Mouse (Mus musculus): ENCODE results near the gene Stmnd1. TPM values are rescaled to one million over a fixed set of nuclear protein-coding genes. Genes with fewer than 3 reads are reported as not detected.

The Stmnd1 gene
- polyA plus RNA-seq, 2 experiments, result 0.74 to 1.3 TPM

GRCm38 (mm10) chr13:46288372-46288771 lies 14.9 kb downstream of the Stmnd1 start:
- DNase-seq (ENCODE audit: low spot score) (no peak), ATAC-seq (ENCODE audit: low FRiP score, low read depth) (no peak; the same call in 1 of the 2 replicates)
- Histone ChIP-seq H3K4me2 (replicated peaks; ENCODE audit: low read depth, low read length, severe bottlenecking) (no peak overlapping the region), H3K4me1 (ENCODE audit: control insufficient read depth, insufficient read depth, low read length) (no peaks in the 10 kb centered on the region), H3K27me3 (ENCODE audit: control insufficient read depth, insufficient read depth, low read length) (no peaks in the 10 kb centered on the region), H3K4me3 (replicated peaks; ENCODE audit: low read length) (no peak overlapping the region), H3K9ac (ENCODE audit: low read depth, low read length, severe bottlenecking) (no peak overlapping the region), H3K9me3 (ENCODE audit: control insufficient read depth, low read length) (no peaks in the 10 kb centered on the region), H3K36me3 (ENCODE audit: control insufficient read depth, insufficient read depth, low read length) (no peaks in the 10 kb centered on the region), H3K27ac (replicated peaks; ENCODE audit: low read depth, low read length) (no peak overlapping the region)
- TF ChIP-seq POLR2A (IDR thresholded peaks at IDR 0.05; ENCODE audit: borderline replicate concordance, extremely low read depth, insufficient read depth, insufficient read length), result no peak
- 59% methylated on average over 5 of the region's 5 CpGs for WGBS

DNA sequence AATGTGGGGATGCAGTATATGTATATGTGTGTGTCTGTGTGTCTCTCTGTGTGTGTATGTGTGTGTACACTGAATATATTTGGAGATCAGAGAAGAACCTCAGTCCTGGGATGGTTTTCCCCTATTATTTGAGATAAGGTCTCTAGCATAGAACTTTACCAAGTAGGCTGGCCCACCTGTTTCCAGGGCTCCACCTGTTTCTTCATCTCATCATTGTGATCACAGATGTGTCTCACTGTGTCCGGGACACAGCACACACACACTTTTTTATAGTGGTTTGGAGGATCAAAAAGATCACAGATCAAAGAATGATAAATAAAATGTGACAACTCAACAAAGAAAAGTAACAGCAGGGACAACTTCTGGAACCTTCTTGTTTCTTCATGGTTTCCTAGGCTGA lies 17.0 kb downstream of the Stmnd1 start:
- 62% methylated on average over 1 of the region's 1 CpGs for whole genome bisulfite sequencing
- Histone ChIP-seq H3K9me3 (ENCODE audit: control insufficient read depth, low read length) (no peaks in the 10 kb centered on the region), H3K27ac (replicated peaks; ENCODE audit: low read depth, low read length) (no peak overlapping the region), H3K4me2 (replicated peaks; ENCODE audit: low read depth, low read length, severe bottlenecking) (no peak overlapping the region), H3K9ac (ENCODE audit: low read depth, low read length, severe bottlenecking) (no peak overlapping the region), H3K4me1 (ENCODE audit: control insufficient read depth, insufficient read depth, low read length) (no peaks in the 10 kb centered on the region), H3K27me3 (ENCODE audit: control insufficient read depth, insufficient read depth, low read length) (no peaks in the 10 kb centered on the region), H3K4me3 (replicated peaks; ENCODE audit: low read length) (no peak overlapping the region), H3K36me3 (ENCODE audit: control insufficient read depth, insufficient read depth, low read length) (no peaks in the 10 kb centered on the region)
- no peak for DNase-seq (ENCODE audit: low spot score)
- no peak for ATAC-seq (ENCODE audit: low FRiP score, low read depth)
- TF ChIP-seq POLR2A (IDR thresholded peaks at IDR 0.05; ENCODE audit: borderline replicate concordance, extremely low read depth, insufficient read depth, insufficient read length), result no peak

DNA sequence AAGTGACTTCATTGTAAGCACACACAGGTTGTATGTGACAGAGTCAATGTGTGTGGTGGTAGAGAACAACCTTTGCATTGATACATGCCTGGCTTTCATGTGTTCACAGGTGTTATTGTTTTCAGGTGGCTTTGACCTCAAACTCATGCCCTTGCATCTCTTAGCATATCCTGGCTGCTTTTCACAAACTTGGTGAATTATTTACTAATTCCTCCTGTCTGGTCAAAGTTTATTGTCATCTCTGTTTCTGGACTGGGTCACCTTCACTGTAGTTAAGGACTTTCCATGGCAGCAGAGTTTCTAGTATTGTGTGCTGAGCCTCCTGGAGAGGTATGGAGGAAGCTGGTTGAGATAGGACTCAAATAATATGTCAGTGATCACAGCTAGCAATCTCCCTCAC lies 20.8 kb downstream of the Stmnd1 start:
- no peak for TF ChIP-seq POLR2A (IDR thresholded peaks at IDR 0.05; ENCODE audit: borderline replicate concordance, extremely low read depth, insufficient read depth, insufficient read length)
- H3K4me3 ChIP-seq (replicated peaks; ENCODE audit: low read length), result no peak overlapping the region
- H3K27me3 ChIP-seq (ENCODE audit: control insufficient read depth, insufficient read depth, low read length), result no peaks in the 10 kb centered on the region
- H3K9me3 ChIP-seq (ENCODE audit: control insufficient read depth, low read length), result no peaks in the 10 kb centered on the region
- H3K4me2 ChIP-seq (replicated peaks; ENCODE audit: low read depth, low read length, severe bottlenecking), result no peak overlapping the region
- H3K4me1 ChIP-seq (ENCODE audit: control insufficient read depth, insufficient read depth, low read length), result no peaks in the 10 kb centered on the region
- H3K9ac ChIP-seq (ENCODE audit: low read depth, low read length, severe bottlenecking), result no peak overlapping the region
- ATAC-seq (ENCODE audit: low FRiP score, low read depth) (no peak), DNase-seq (ENCODE audit: low spot score) (no peak)
- no peak overlapping the region for H3K27ac ChIP-seq (replicated peaks; ENCODE audit: low read depth, low read length)
- no peaks in the 10 kb centered on the region for H3K36me3 ChIP-seq (ENCODE audit: control insufficient read depth, insufficient read depth, low read length)

DNA sequence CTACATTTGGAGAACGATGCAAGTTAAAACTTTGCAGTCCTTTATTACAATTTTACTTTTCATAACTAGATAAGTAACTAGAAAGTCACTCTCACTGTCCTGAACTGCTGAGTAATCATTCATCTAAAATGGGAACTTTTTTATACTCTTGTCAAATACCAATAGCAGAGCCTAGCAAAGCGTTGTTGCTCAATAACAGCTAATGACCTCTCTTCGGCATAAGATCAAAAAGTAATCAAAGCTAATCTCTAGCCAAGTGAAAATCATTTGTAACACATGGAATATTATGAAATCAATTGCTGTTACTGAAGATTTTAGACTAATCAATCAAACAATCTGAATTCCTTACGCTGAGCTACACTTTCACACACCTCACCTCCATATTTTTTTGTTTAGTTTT lies 24.2 kb downstream of the Stmnd1 start:
- H3K27me3 ChIP-seq (ENCODE audit: control insufficient read depth, insufficient read depth, low read length), result no peaks in the 10 kb centered on the region
- no peak overlapping the region for H3K4me3 ChIP-seq (replicated peaks; ENCODE audit: low read length)
- H3K9ac ChIP-seq (ENCODE audit: low read depth, low read length, severe bottlenecking), result no peak overlapping the region
- no peaks in the 10 kb centered on the region for H3K4me1 ChIP-seq (ENCODE audit: control insufficient read depth, insufficient read depth, low read length)
- no peaks in the 10 kb centered on the region for H3K9me3 ChIP-seq (ENCODE audit: control insufficient read depth, low read length)
- no peak for TF ChIP-seq POLR2A (IDR thresholded peaks at IDR 0.05; ENCODE audit: borderline replicate concordance, extremely low read depth, insufficient read depth, insufficient read length)
- no peaks in the 10 kb centered on the region for H3K36me3 ChIP-seq (ENCODE audit: control insufficient read depth, insufficient read depth, low read length)
- H3K27ac ChIP-seq (replicated peaks; ENCODE audit: low read depth, low read length), result no peak overlapping the region
- DNase-seq (ENCODE audit: low spot score) (no peak), ATAC-seq (ENCODE audit: low FRiP score, low read depth) (no peak)
- WGBS, result 83% methylated on average over 4 of the region's 4 CpGs
- no peak overlapping the region for H3K4me2 ChIP-seq (replicated peaks; ENCODE audit: low read depth, low read length, severe bottlenecking)

DNA sequence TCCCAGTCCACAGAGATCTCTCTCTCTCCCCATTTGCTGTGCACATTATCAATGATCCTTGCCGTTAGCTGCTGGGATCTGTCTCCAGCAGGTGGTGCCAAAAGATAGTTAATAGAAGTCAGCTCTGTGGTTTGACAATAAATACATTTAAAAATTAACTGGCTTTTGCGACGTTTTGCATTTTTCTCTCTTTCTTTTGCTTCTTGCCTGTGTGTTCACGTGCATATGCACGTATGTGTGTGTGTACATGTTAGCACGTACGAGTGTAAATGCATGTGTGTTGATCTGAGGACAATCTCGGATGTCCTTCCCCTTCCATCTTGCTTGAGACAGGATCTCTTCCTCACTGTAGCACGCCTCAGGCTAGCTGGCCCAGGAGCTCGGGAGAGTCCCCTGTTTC lies 37.3 kb downstream of the Stmnd1 start:
- Histone ChIP-seq H3K4me2 (replicated peaks; ENCODE audit: low read depth, low read length, severe bottlenecking) (no peak overlapping the region), H3K9me3 (ENCODE audit: control insufficient read depth, low read length) (0 out of 2 replicates have a peak, but pooled peaks cover under 1% of the 10 kb centered on the region), H3K27ac (replicated peaks; ENCODE audit: low read depth, low read length) (no peak overlapping the region), H3K9ac (ENCODE audit: low read depth, low read length, severe bottlenecking) (no peak overlapping the region), H3K36me3 (ENCODE audit: control insufficient read depth, insufficient read depth, low read length) (no peaks in the 10 kb centered on the region), H3K4me1 (ENCODE audit: control insufficient read depth, insufficient read depth, low read length) (no peaks in the 10 kb centered on the region), H3K27me3 (ENCODE audit: control insufficient read depth, insufficient read depth, low read length) (no peaks in the 10 kb centered on the region), H3K4me3 (replicated peaks; ENCODE audit: low read length) (no peak overlapping the region)
- 51% methylated on average over 10 of the region's 10 CpGs for WGBS
- ATAC-seq (ENCODE audit: low FRiP score, low read depth) (no peak), DNase-seq (ENCODE audit: low spot score) (peak; percentile 73)
- no peak for TF ChIP-seq POLR2A (IDR thresholded peaks at IDR 0.05; ENCODE audit: borderline replicate concordance, extremely low read depth, insufficient read depth, insufficient read length)

- Histone ChIP-seq H3K9me3 (ENCODE audit: control insufficient read depth, low read length) (0 out of 2 replicates have a peak, but pooled peaks cover 4% of the 10 kb centered on the region), H3K36me3 (ENCODE audit: control insufficient read depth, insufficient read depth, low read length) (no peaks in the 10 kb centered on the region), H3K27ac (replicated peaks; ENCODE audit: low read depth, low read length) (no peak overlapping the region), H3K4me3 (replicated peaks; ENCODE audit: low read length) (no peak overlapping the region), H3K9ac (ENCODE audit: low read depth, low read length, severe bottlenecking) (no peak overlapping the region), H3K4me2 (replicated peaks; ENCODE audit: low read depth, low read length, severe bottlenecking) (no peak overlapping the region), H3K4me1 (ENCODE audit: control insufficient read depth, insufficient read depth, low read length) (no peaks in the 10 kb centered on the region), H3K27me3 (ENCODE audit: control insufficient read depth, insufficient read depth, low read length) (no peaks in the 10 kb centered on the region)
- DNase-seq (ENCODE audit: low spot score) (no peak), ATAC-seq (ENCODE audit: low FRiP score, low read depth) (no peak)
- WGBS, result 83% methylated on average over 5 of the region's 5 CpGs
- TF ChIP-seq POLR2A (IDR thresholded peaks at IDR 0.05; ENCODE audit: borderline replicate concordance, extremely low read depth, insufficient read depth, insufficient read length), result no peak
Observed at GRCm38 (mm10) chr13:46313176-46313575, 39.7 kb downstream of the Stmnd1 start.
